Mouse (Mus musculus) hindbrain, embryonic 12.5 days (tissue): ENCODE results near the gene Sema4c. TPM values are rescaled to one million over a fixed set of nuclear protein-coding genes. Genes with fewer than 3 reads are reported as not detected.
A peak's percentile ranks its signal among the peaks of the same experiment; 100 is the strongest.

Experiments used
- ATAC-seq: fragments of 200-750 bp; cut with Nextera tagmentation; 2 replicates; pipeline ENCODE4 v1.8.0; 2017; ENCODE audit warnings: moderate TSS enrichment; ENCODE audit not compliant: low FRiP score
- H3K27ac ChIP-seq: fragments of 300-500 bp; sonication (generic); 2 replicates; pipeline ENCODE4 v1.5.1; 2016; ENCODE audit warnings: mild to moderate bottlenecking
- H3K27me3 ChIP-seq: fragments of 300-500 bp; sonication (generic); 2 replicates; pipeline ENCODE4 v1.6.1; 2016; ENCODE audit warnings: mild to moderate bottlenecking
- H3K36me3 ChIP-seq: fragments of 300-500 bp; sonication (generic); 2 replicates; pipeline ENCODE4 v1.6.1; 2016; ENCODE audit warnings: mild to moderate bottlenecking
- H3K4me1 ChIP-seq: fragments of 300-500 bp; sonication (generic); 2 replicates; pipeline ENCODE4 v1.6.1; 2016
- H3K4me2 ChIP-seq: fragments of 300-500 bp; sonication (generic); replicated peaks from 2 replicates; pipeline ENCODE4 v1.6.1; 2016; ENCODE audit warnings: mild to moderate bottlenecking
- H3K4me3 ChIP-seq: fragments of 300-500 bp; sonication (generic); 2 replicates; pipeline ENCODE4 v1.5.1; 2016; ENCODE audit warnings: mild to moderate bottlenecking
- H3K9ac ChIP-seq: fragments of 300-500 bp; sonication (generic); 2 replicates; pipeline ENCODE4 v1.6.1; 2016; ENCODE audit warnings: mild to moderate bottlenecking, moderate library complexity
- H3K9me3 ChIP-seq: fragments of 300-500 bp; sonication (generic); replicated peaks from 2 replicates; pipeline ENCODE4 v1.6.1; 2016; ENCODE audit warnings: mild to moderate bottlenecking
- WGBS: fragments of 180-500 bp; shearing (Covaris S2); methylation state at CpG from one replicate; pipeline ENCODE4 v1.1.7; 2016; 5-methylcytosine and 5-hydroxymethylcytosine counted together
- polyA plus RNA-seq: library from polyadenylated mRNA; unstranded; fragments of >200 nt; fragmentation: Nextera tagmentation; extraction: Ambion mirVana; gene quantifications from 2 replicates; pipeline ENCODE4 v1.2.1, GENCODE M21; 2016

Gene Sema4c
- polyA plus RNA-seq, result 33.4 and 35.6 TPM in 2 replicates

- Histone ChIP-seq H3K27me3 (0 out of 2 replicates have a peak, but pooled peaks cover 2% of the 10 kb centered on the region), H3K4me3 (peak within 1 kb of the TSS; percentile 95), H3K9me3 (no peaks in the 10 kb centered on the region), H3K9ac (peak within 1 kb of the TSS; percentile 98), H3K36me3 (peaks cover 17% of the 10 kb centered on the region), H3K4me1 (peaks cover 45% of the 10 kb centered on the region), H3K27ac (peak within 1 kb of the TSS; percentile 100), H3K4me2 (peak within 1 kb of the TSS; percentile 98)
- WGBS, result 1% methylated on average over 68 of the region's 69 CpGs
- ATAC-seq, result peak; percentile 70
Measured at GRCm38 (mm10) chr1:36558031-36558993, at the start of gene Sema4c. Gene Sema4c, minus strand, starts transcription at chr1:36558349.

- peaks cover 4% of the 10 kb centered on the region for H3K4me1 ChIP-seq
- WGBS, result 77% methylated on average over 7 of the region's 7 CpGs
- H3K36me3 ChIP-seq, result no peaks in the 10 kb centered on the region
- H3K27me3 ChIP-seq, result no peaks in the 10 kb centered on the region
- H3K4me3 ChIP-seq, result no peak overlapping the region
- H3K9me3 ChIP-seq, result no peaks in the 10 kb centered on the region
- no peak for ATAC-seq
- H3K4me2 ChIP-seq, result no peak overlapping the region
- H3K27ac ChIP-seq, result no peak overlapping the region
- no peak overlapping the region for H3K9ac ChIP-seq
Measured at GRCm38 (mm10) chr1:36606951-36607350, 48.8 kb upstream of the Sema4c start.

- Histone ChIP-seq H3K27me3 (no peaks in the 10 kb centered on the region), H3K4me1 (no peaks in the 10 kb centered on the region), H3K36me3 (no peaks in the 10 kb centered on the region), H3K9ac (no peak overlapping the region), H3K4me3 (no peak overlapping the region), H3K4me2 (no peak overlapping the region), H3K27ac (no peak overlapping the region), H3K9me3 (no peaks in the 10 kb centered on the region)
- WGBS, result 78% methylated on average over 12 of the region's 12 CpGs
- no peak for ATAC-seq
Measured at GRCm38 (mm10) chr1:36604254-36605156, 46.4 kb upstream of the Sema4c start.

- no peak for ATAC-seq
- Histone ChIP-seq H3K9ac (no peak overlapping the region), H3K27ac (no peak overlapping the region), H3K27me3 (no peaks in the 10 kb centered on the region), H3K9me3 (no peaks in the 10 kb centered on the region), H3K4me2 (no peak overlapping the region), H3K4me3 (no peak overlapping the region), H3K4me1 (no peaks in the 10 kb centered on the region), H3K36me3 (no peaks in the 10 kb centered on the region)
- WGBS, result 65% methylated on average over 9 of the region's 9 CpGs
Measured at GRCm38 (mm10) chr1:36603361-36603760, 45.2 kb upstream of the Sema4c start.

GRCm38 (mm10) chr1:36602271-36602670 is 44.1 kb upstream of the Sema4c start:
- Histone ChIP-seq H3K9ac (no peak overlapping the region), H3K4me3 (no peak overlapping the region), H3K4me1 (no peaks in the 10 kb centered on the region), H3K36me3 (no peaks in the 10 kb centered on the region), H3K4me2 (no peak overlapping the region), H3K27me3 (no peaks in the 10 kb centered on the region), H3K9me3 (no peaks in the 10 kb centered on the region), H3K27ac (no peak overlapping the region)
- ATAC-seq, result no peak
- 64% methylated on average over 4 of the region's 4 CpGs for WGBS

- ATAC-seq, result no peak
- Histone ChIP-seq H3K27ac (no peak overlapping the region), H3K36me3 (no peaks in the 10 kb centered on the region), H3K9me3 (no peaks in the 10 kb centered on the region), H3K9ac (no peak overlapping the region), H3K4me1 (peaks cover 13% of the 10 kb centered on the region), H3K4me2 (no peak overlapping the region), H3K4me3 (no peak overlapping the region), H3K27me3 (no peaks in the 10 kb centered on the region)
- WGBS, result 71% methylated on average over 2 of the region's 2 CpGs
Measured at GRCm38 (mm10) chr1:36598411-36598810, 40.3 kb upstream of the Sema4c start.

- ATAC-seq, result peak; percentile 87
- Histone ChIP-seq H3K4me1 (peaks cover 13% of the 10 kb centered on the region), H3K27ac (peak overlapping the region; percentile 63; the same call in 1 of the 2 replicates), H3K27me3 (no peaks in the 10 kb centered on the region), H3K36me3 (no peaks in the 10 kb centered on the region), H3K4me3 (no peak overlapping the region), H3K4me2 (0 out of 2 replicates have a peak overlapping the region, but pooled peaks have one; percentile 11), H3K9ac (no peak overlapping the region), H3K9me3 (no peaks in the 10 kb centered on the region)
- WGBS, result 13% methylated on average over 4 of the region's 4 CpGs
Measured at GRCm38 (mm10) chr1:36596114-36596513, 38.0 kb upstream of the Sema4c start.

GRCm38 (mm10) chr1:36595167-36595931 is 37.2 kb upstream of the Sema4c start:
- Histone ChIP-seq H3K9me3 (no peaks in the 10 kb centered on the region), H3K27me3 (no peaks in the 10 kb centered on the region), H3K4me1 (peaks cover 17% of the 10 kb centered on the region), H3K27ac (0 out of 2 replicates have a peak overlapping the region, but pooled peaks have one; percentile 13), H3K36me3 (no peaks in the 10 kb centered on the region), H3K4me2 (0 out of 2 replicates have a peak overlapping the region, but pooled peaks have one; percentile 11), H3K4me3 (no peak overlapping the region), H3K9ac (no peak overlapping the region)
- ATAC-seq, result peak; percentile 62
- WGBS, result 54% methylated on average over 10 of the region's 10 CpGs

GRCm38 (mm10) chr1:36593099-36593498 is 35.0 kb upstream of the Sema4c start:
- H3K36me3 ChIP-seq, result no peaks in the 10 kb centered on the region
- H3K27ac ChIP-seq, result no peak overlapping the region
- H3K9ac ChIP-seq, result no peak overlapping the region
- peaks cover 37% of the 10 kb centered on the region for H3K4me1 ChIP-seq
- no peaks in the 10 kb centered on the region for H3K9me3 ChIP-seq
- WGBS, result 18% methylated on average over 1 of the region's 1 CpGs
- no peak overlapping the region for H3K4me2 ChIP-seq
- no peak overlapping the region for H3K4me3 ChIP-seq
- H3K27me3 ChIP-seq, result no peaks in the 10 kb centered on the region
- ATAC-seq, result no peak

- Histone ChIP-seq H3K4me3 (no peak overlapping the region), H3K36me3 (no peaks in the 10 kb centered on the region), H3K4me2 (no peak overlapping the region), H3K4me1 (peaks cover 37% of the 10 kb centered on the region), H3K27ac (no peak overlapping the region), H3K9me3 (no peaks in the 10 kb centered on the region), H3K27me3 (no peaks in the 10 kb centered on the region; the same call in 1 of the 2 replicates), H3K9ac (no peak overlapping the region)
- WGBS, result 82% methylated on average over 2 of the region's 2 CpGs
- ATAC-seq, result no peak
Measured at GRCm38 (mm10) chr1:36591408-36591807, 33.3 kb upstream of the Sema4c start.

GRCm38 (mm10) chr1:36590664-36591063 is 32.5 kb upstream of the Sema4c start:
- no peak overlapping the region for H3K9ac ChIP-seq
- H3K4me2 ChIP-seq, result no peak overlapping the region
- H3K27ac ChIP-seq, result no peak overlapping the region
- H3K36me3 ChIP-seq, result no peaks in the 10 kb centered on the region
- WGBS, result 65% methylated on average over 9 of the region's 9 CpGs
- ATAC-seq, result no peak
- H3K4me1 ChIP-seq, result peaks cover 30% of the 10 kb centered on the region
- H3K27me3 ChIP-seq, result no peaks in the 10 kb centered on the region; the same call in 1 of the 2 replicates
- H3K4me3 ChIP-seq, result no peak overlapping the region
- H3K9me3 ChIP-seq, result no peaks in the 10 kb centered on the region
